Mouse (Mus musculus): ENCODE data around the gene Plekha7.

DNA sequence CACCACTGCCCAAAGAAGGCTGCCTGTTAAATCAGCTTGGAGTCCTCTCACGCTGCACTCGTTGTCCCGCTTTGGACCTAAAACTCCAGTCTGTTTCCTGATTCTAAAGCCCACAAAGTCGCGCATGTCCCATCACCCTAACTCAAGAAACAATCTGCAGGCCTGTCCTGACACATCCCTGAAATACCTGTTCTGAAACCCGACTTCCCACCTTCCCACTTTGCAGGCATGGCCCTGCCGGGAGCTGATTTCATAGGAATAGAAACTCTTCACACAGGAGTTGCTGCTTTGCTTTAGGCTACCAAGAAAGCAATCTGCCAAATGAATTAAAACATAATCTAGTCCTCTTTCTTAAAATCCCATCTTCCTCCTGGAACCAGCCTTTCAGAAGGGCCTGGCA, 115.2 kb downstream of the Plekha7 start:
- TF ChIP-seq CTCF (IDR thresholded peaks at IDR 0.05; ENCODE audit: extremely low read depth, insufficient read depth, insufficient read length, insufficient replicate concordance): no peak
- no peak for TF ChIP-seq POLR2A (IDR thresholded peaks at IDR 0.05; ENCODE audit: low read depth, low read length)
